Mouse (Mus musculus) stomach, postnatal 0 days (tissue): Measurements from ENCODE around the gene Dkkl1.

Experiments
- CTCF ChIP-seq: IDR thresholded peaks from 2 replicates; pipeline ENCODE4 v1.5.1; 2016; ENCODE audit warnings: antibody characterized with exemption, low read depth, mild to moderate bottlenecking, moderate library complexity
- EP300 ChIP-seq: optimal IDR thresholded peaks from 2 replicates; pipeline ENCODE3; 2016; ENCODE audit warnings: antibody characterized with exemption

GRCm38 (mm10) chr7:45228548-45228947 is 16.6 kb upstream of the Dkkl1 start:
- no peak for TF ChIP-seq CTCF
- TF ChIP-seq EP300: no peak
